Mouse (Mus musculus): ENCODE results near the gene Ipmk. TPM values are rescaled to one million over a fixed set of nuclear protein-coding genes. Genes with fewer than 3 reads are reported as not detected.

The Ipmk gene
- polyA plus RNA-seq, 1 experiment from 2014 or later, result 14.0 TPM

GRCm38 (mm10) chr10:71323669-71324068, 23.9 kb upstream of the Ipmk start:
- no peak for ATAC-seq (ENCODE audit: low read depth)
- 72% methylated on average over 8 of the region's 8 CpGs for WGBS

DNA sequence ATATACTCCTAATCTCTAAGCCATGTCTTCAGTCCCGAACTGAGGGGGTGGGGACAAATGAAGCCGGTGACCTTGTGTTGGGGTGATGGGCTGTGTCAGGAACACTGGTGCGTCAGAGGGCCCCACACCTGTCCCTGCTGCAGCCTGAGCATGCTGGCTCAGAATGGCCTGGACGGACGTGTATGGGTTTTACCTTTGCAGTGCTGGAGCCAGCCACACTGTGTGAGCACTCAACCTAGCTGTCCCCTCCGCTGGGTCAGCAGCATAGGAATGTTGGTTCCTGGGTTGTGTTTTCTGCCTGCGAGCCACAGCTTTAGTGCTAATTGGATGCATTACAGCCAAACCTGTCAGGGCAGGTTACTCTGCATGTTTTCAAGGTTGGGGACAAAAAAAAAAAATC, 21.4 kb upstream of the Ipmk start:
- Histone ChIP-seq H3K27ac (ENCODE audit: low read length) (no peak overlapping the region), H3K9ac (ENCODE audit: low read length) (no peak overlapping the region), H3K9me3 (ENCODE audit: control insufficient read depth, low read length) (no peaks in the 10 kb centered on the region), H3K27me3 (ENCODE audit: control insufficient read depth, insufficient read depth, low read depth, low read length) (no peaks in the 10 kb centered on the region), H3K4me3 (ENCODE audit: low read length) (no peak overlapping the region), H3K4me1 (replicated peaks; ENCODE audit: control insufficient read depth, insufficient read depth, low read length) (no peaks in the 10 kb centered on the region), H3K4me2 (ENCODE audit: low read depth, low read length) (no peak overlapping the region), H3K36me3 (ENCODE audit: control insufficient read depth, insufficient read depth, low read length) (peaks cover 8% of the 10 kb centered on the region)
- ATAC-seq (ENCODE audit: low read depth), result no peak
- WGBS, result 64% methylated on average over 7 of the region's 7 CpGs

More at GRCm38 (mm10) chr10:71323669-71324068, 23.9 kb upstream of the Ipmk start:
- no peaks in the 10 kb centered on the region for H3K4me1 ChIP-seq (replicated peaks; ENCODE audit: control insufficient read depth, insufficient read depth, low read length)
- H3K27me3 ChIP-seq (ENCODE audit: control insufficient read depth, insufficient read depth, low read depth, low read length), result no peaks in the 10 kb centered on the region
- no peak overlapping the region for H3K4me3 ChIP-seq (ENCODE audit: low read length)
- H3K27ac ChIP-seq (ENCODE audit: low read length), result no peak overlapping the region
- no peak overlapping the region for H3K4me2 ChIP-seq (ENCODE audit: low read depth, low read length)
- H3K9me3 ChIP-seq (ENCODE audit: control insufficient read depth, low read length), result no peaks in the 10 kb centered on the region
- H3K9ac ChIP-seq (ENCODE audit: low read length), result no peak overlapping the region
- no peaks in the 10 kb centered on the region for H3K36me3 ChIP-seq (ENCODE audit: control insufficient read depth, insufficient read depth, low read length)

DNA sequence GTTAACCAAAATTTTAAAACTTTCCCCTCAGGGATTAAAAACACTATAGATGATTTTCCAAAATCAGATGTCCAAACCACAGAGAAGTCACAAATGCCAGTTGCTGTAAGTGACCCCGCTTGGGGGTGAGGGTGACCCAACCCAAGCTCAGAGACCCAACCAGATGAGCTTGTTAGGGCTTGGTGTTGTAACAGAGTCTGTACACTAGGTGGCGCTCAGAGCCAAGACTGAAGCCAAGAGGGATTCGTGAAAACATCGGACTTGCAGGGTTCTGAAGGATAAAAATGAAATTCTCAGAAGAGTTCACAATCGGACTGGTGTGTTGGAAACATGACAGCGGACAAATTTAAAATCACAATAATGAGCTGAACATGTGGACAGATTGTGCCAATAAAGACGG, 20.8 kb upstream of the Ipmk start:
- H3K36me3 ChIP-seq (ENCODE audit: control insufficient read depth, insufficient read depth, low read length), result peaks cover 8% of the 10 kb centered on the region
- ATAC-seq (ENCODE audit: low read depth), result no peak
- no peak overlapping the region for H3K4me2 ChIP-seq (ENCODE audit: low read depth, low read length)
- no peaks in the 10 kb centered on the region for H3K9me3 ChIP-seq (ENCODE audit: control insufficient read depth, low read length)
- H3K4me3 ChIP-seq (ENCODE audit: low read length), result no peak overlapping the region
- 11% methylated on average over 7 of the region's 7 CpGs for WGBS
- H3K27ac ChIP-seq (ENCODE audit: low read length), result no peak overlapping the region
- no peak overlapping the region for H3K9ac ChIP-seq (ENCODE audit: low read length)
- H3K27me3 ChIP-seq (ENCODE audit: control insufficient read depth, insufficient read depth, low read depth, low read length), result no peaks in the 10 kb centered on the region
- no peaks in the 10 kb centered on the region for H3K4me1 ChIP-seq (replicated peaks; ENCODE audit: control insufficient read depth, insufficient read depth, low read length)

GRCm38 (mm10) chr10:71327386-71327785, 20.2 kb upstream of the Ipmk start:
- 69% methylated on average over 10 of the region's 10 CpGs for WGBS
- no peak for ATAC-seq (ENCODE audit: low read depth)
- no peak overlapping the region for H3K27ac ChIP-seq (ENCODE audit: low read length)
- peaks cover 8% of the 10 kb centered on the region for H3K36me3 ChIP-seq (ENCODE audit: control insufficient read depth, insufficient read depth, low read length)
- H3K9me3 ChIP-seq (ENCODE audit: control insufficient read depth, low read length), result no peaks in the 10 kb centered on the region
- no peak overlapping the region for H3K4me3 ChIP-seq (ENCODE audit: low read length)
- H3K4me1 ChIP-seq (replicated peaks; ENCODE audit: control insufficient read depth, insufficient read depth, low read length), result no peaks in the 10 kb centered on the region
- H3K4me2 ChIP-seq (ENCODE audit: low read depth, low read length), result no peak overlapping the region
- no peaks in the 10 kb centered on the region for H3K27me3 ChIP-seq (ENCODE audit: control insufficient read depth, insufficient read depth, low read depth, low read length)
- H3K9ac ChIP-seq (ENCODE audit: low read length), result no peak overlapping the region

DNA sequence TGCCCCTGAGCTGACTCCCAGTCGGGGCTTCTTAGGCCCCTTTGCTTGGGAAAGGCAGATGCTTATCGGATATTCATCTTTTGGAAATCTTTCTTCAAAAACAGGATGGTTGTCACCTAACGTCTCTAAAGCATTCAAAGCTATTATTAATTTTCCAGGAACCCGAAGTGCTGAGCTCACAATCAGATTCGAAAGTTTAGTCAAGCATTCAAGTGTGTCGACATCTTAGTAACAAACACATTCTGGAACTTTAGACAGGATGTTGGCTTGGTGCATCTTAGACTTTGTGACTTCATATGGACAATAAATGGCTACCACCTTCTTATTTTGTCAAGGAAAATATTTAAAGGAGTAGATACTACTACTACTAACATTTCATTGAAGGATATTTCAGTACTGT, 19.2 kb upstream of the Ipmk start:
- no peak for ATAC-seq (ENCODE audit: low read depth)
- H3K4me3 ChIP-seq (ENCODE audit: low read length), result no peak overlapping the region
- H3K27me3 ChIP-seq (ENCODE audit: control insufficient read depth, insufficient read depth, low read depth, low read length), result no peaks in the 10 kb centered on the region
- no peaks in the 10 kb centered on the region for H3K9me3 ChIP-seq (ENCODE audit: control insufficient read depth, low read length)
- no peak overlapping the region for H3K9ac ChIP-seq (ENCODE audit: low read length)
- WGBS, result 74% methylated on average over 6 of the region's 6 CpGs
- no peaks in the 10 kb centered on the region for H3K4me1 ChIP-seq (replicated peaks; ENCODE audit: control insufficient read depth, insufficient read depth, low read length)
- H3K4me2 ChIP-seq (ENCODE audit: low read depth, low read length), result no peak overlapping the region
- no peak overlapping the region for H3K27ac ChIP-seq (ENCODE audit: low read length)
- peaks cover 8% of the 10 kb centered on the region for H3K36me3 ChIP-seq (ENCODE audit: control insufficient read depth, insufficient read depth, low read length)

- H3K4me2 ChIP-seq (ENCODE audit: low read depth, low read length), result no peak overlapping the region
- H3K27ac ChIP-seq (ENCODE audit: low read length), result no peak overlapping the region
- no peak overlapping the region for H3K9ac ChIP-seq (ENCODE audit: low read length)
- ATAC-seq (ENCODE audit: low read depth), result no peak
- H3K4me1 ChIP-seq (replicated peaks; ENCODE audit: control insufficient read depth, insufficient read depth, low read length), result no peaks in the 10 kb centered on the region
- no peaks in the 10 kb centered on the region for H3K9me3 ChIP-seq (ENCODE audit: control insufficient read depth, low read length)
- H3K27me3 ChIP-seq (ENCODE audit: control insufficient read depth, insufficient read depth, low read depth, low read length), result no peaks in the 10 kb centered on the region
- peaks cover 11% of the 10 kb centered on the region for H3K36me3 ChIP-seq (ENCODE audit: control insufficient read depth, insufficient read depth, low read length)
- H3K4me3 ChIP-seq (ENCODE audit: low read length), result no peak overlapping the region
- WGBS, result 80% methylated on average over 5 of the region's 5 CpGs
Observed at GRCm38 (mm10) chr10:71328870-71329269, 18.7 kb upstream of the Ipmk start.

GRCm38 (mm10) chr10:71329295-71329694, 18.3 kb upstream of the Ipmk start:
- no peak overlapping the region for H3K4me2 ChIP-seq (ENCODE audit: low read depth, low read length)
- H3K9ac ChIP-seq (ENCODE audit: low read length), result no peak overlapping the region
- H3K36me3 ChIP-seq (ENCODE audit: control insufficient read depth, insufficient read depth, low read length), result peaks cover 12% of the 10 kb centered on the region
- H3K9me3 ChIP-seq (ENCODE audit: control insufficient read depth, low read length), result no peaks in the 10 kb centered on the region
- no peaks in the 10 kb centered on the region for H3K27me3 ChIP-seq (ENCODE audit: control insufficient read depth, insufficient read depth, low read depth, low read length)
- H3K4me3 ChIP-seq (ENCODE audit: low read length), result no peak overlapping the region
- no peak overlapping the region for H3K27ac ChIP-seq (ENCODE audit: low read length)
- WGBS, result 90% methylated on average over 6 of the region's 6 CpGs
- no peak for ATAC-seq (ENCODE audit: low read depth)
- H3K4me1 ChIP-seq (replicated peaks; ENCODE audit: control insufficient read depth, insufficient read depth, low read length), result no peaks in the 10 kb centered on the region

- Histone ChIP-seq H3K36me3 (ENCODE audit: control insufficient read depth, insufficient read depth, low read length) (peaks cover 12% of the 10 kb centered on the region), H3K27me3 (ENCODE audit: control insufficient read depth, insufficient read depth, low read depth, low read length) (no peaks in the 10 kb centered on the region), H3K4me3 (ENCODE audit: low read length) (no peak overlapping the region), H3K4me2 (ENCODE audit: low read depth, low read length) (no peak overlapping the region), H3K4me1 (replicated peaks; ENCODE audit: control insufficient read depth, insufficient read depth, low read length) (no peaks in the 10 kb centered on the region), H3K9me3 (ENCODE audit: control insufficient read depth, low read length) (no peaks in the 10 kb centered on the region), H3K27ac (ENCODE audit: low read length) (no peak overlapping the region), H3K9ac (ENCODE audit: low read length) (no peak overlapping the region)
- 93% methylated on average over 12 of the region's 12 CpGs for WGBS
- ATAC-seq (ENCODE audit: low read depth), result no peak
Observed at GRCm38 (mm10) chr10:71330070-71330469, 17.5 kb upstream of the Ipmk start.

DNA sequence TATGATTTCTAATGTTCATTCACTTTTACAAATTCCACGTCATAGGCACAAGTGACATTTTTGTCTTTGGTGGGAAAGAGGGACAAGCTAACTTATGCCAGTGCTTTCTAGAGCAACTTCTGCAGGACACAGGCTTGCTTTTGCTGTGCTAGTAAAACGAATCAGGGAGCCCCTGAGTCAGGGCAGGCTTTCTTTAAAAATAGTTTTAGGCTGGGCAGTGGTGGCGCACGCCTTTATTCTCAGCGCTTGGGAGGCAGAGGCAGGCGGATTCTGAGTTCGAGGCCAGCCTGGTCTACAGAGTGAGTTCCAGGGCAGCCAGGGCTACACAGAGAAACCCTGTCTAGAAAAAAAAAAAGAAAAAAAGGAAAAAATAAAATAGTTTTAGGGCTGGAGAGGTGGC, 15.7 kb upstream of the Ipmk start:
- no peak for ATAC-seq (ENCODE audit: low read depth)
- H3K36me3 ChIP-seq (ENCODE audit: control insufficient read depth, insufficient read depth, low read length), result peaks cover 17% of the 10 kb centered on the region
- 90% methylated on average over 7 of the region's 7 CpGs for WGBS

DNA sequence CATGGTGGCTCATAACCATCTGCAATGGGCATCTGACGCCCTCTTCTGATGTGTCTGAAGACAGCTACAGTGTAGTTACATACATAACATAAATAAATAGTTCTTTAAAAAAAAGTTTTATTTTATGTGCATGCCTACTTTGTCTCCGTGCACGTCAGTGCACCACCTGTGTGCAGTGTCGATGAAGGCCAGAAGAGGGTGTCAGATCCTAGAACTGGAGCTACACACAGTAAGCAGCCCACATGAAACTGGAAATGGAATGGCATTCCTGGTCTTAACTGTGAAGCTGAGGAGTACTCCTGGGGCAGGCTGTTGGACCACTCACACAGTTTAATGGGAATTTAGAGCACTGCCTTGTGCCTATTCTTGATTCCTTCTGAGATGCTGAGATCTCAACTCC, 15.2 kb upstream of the Ipmk start:
- Histone ChIP-seq H3K27me3 (ENCODE audit: control insufficient read depth, insufficient read depth, low read depth, low read length) (no peaks in the 10 kb centered on the region), H3K4me1 (replicated peaks; ENCODE audit: control insufficient read depth, insufficient read depth, low read length) (no peaks in the 10 kb centered on the region), H3K9me3 (ENCODE audit: control insufficient read depth, low read length) (no peaks in the 10 kb centered on the region), H3K27ac (ENCODE audit: low read length) (no peak overlapping the region), H3K4me2 (ENCODE audit: low read depth, low read length) (no peak overlapping the region), H3K4me3 (ENCODE audit: low read length) (no peak overlapping the region), H3K9ac (ENCODE audit: low read length) (no peak overlapping the region), H3K36me3 (ENCODE audit: control insufficient read depth, insufficient read depth, low read length) (peaks cover 17% of the 10 kb centered on the region)
- ATAC-seq (ENCODE audit: low read depth), result no peak
- WGBS, result 83% methylated on average over 4 of the region's 4 CpGs

More for the DNA sequence above, 15.7 kb upstream of the Ipmk start:
- no peaks in the 10 kb centered on the region for H3K9me3 ChIP-seq (ENCODE audit: control insufficient read depth, low read length)
- H3K4me3 ChIP-seq (ENCODE audit: low read length), result no peak overlapping the region
- H3K27me3 ChIP-seq (ENCODE audit: control insufficient read depth, insufficient read depth, low read depth, low read length), result no peaks in the 10 kb centered on the region
- no peak overlapping the region for H3K9ac ChIP-seq (ENCODE audit: low read length)
- H3K4me1 ChIP-seq (replicated peaks; ENCODE audit: control insufficient read depth, insufficient read depth, low read length), result no peaks in the 10 kb centered on the region
- H3K27ac ChIP-seq (ENCODE audit: low read length), result no peak overlapping the region
- H3K4me2 ChIP-seq (ENCODE audit: low read depth, low read length), result no peak overlapping the region
